Comparison of ENCODE assay signal across 10 mouse cellular contexts in genomic region chr2:152409781-152410180, GRCm38 (mm10). TPM values are rescaled to one million over a fixed set of nuclear protein-coding genes. Genes with fewer than 3 reads are reported as not detected.
DNase-seq lines count a peak whose midpoint lies in the region; ATAC-seq and TF ChIP-seq lines count a peak whose summit lies in the region.
"Had no signal": no experiment of that assay in that cellular context is flagged by ENCODE, and none has a peak within 500 bp of the region (broad histone marks: within the 10 kb centered on the region; RNA-seq: fewer than 3 reads in every experiment).

No protein-coding gene starts in this region.

- H3K27me3 ChIP-seq in hindbrain, embryonic 10.5 days (ENCODE audit: insufficient read depth, poor library complexity, severe bottlenecking), result no peaks in the 10 kb centered on the region
- no peaks in the 10 kb centered on the region for H3K27me3 ChIP-seq in hindbrain, postnatal 0 days (ENCODE audit: insufficient read depth, low read length)
- H3K27me3 ChIP-seq in neural tube, embryonic 11.5 days (ENCODE audit: control insufficient read depth, insufficient read depth, low read length), result no peaks in the 10 kb centered on the region
- H3K27me3 ChIP-seq in limb, embryonic 11.5 days (ENCODE audit: control insufficient read depth, insufficient read depth, low read length), result no peaks in the 10 kb centered on the region

- peak overlapping the region; percentile 100 for H3K27ac ChIP-seq in hindbrain, embryonic 10.5 days
- H3K27ac ChIP-seq in hindbrain, postnatal 0 days, result no peak overlapping the region
- 0 out of 2 replicates have a peak overlapping the region, but pooled peaks have one; percentile 91 for H3K27ac ChIP-seq in neural tube, embryonic 11.5 days (ENCODE audit: low read depth, low read length)
- H3K27ac ChIP-seq in limb, embryonic 11.5 days (replicated peaks; ENCODE audit: low read depth, low read length), result peak overlapping the region; percentile 98

- TF ChIP-seq CTCF in hindbrain, postnatal 0 days (IDR thresholded peaks at IDR 0.05; ENCODE audit: low read depth), result no peak

- H3K36me3 ChIP-seq in hindbrain, embryonic 10.5 days, result 0 out of 2 replicates have a peak, but pooled peaks cover 4% of the 10 kb centered on the region
- H3K36me3 ChIP-seq in hindbrain, postnatal 0 days (ENCODE audit: insufficient read depth, low read length), result no peaks in the 10 kb centered on the region
- no peaks in the 10 kb centered on the region for H3K36me3 ChIP-seq in neural tube, embryonic 11.5 days (ENCODE audit: control insufficient read depth, insufficient read depth, low read length)
- no peaks in the 10 kb centered on the region for H3K36me3 ChIP-seq in limb, embryonic 11.5 days (ENCODE audit: control insufficient read depth, insufficient read depth, low read length)

- no peak for ATAC-seq in hindbrain, postnatal 0 days
- ATAC-seq in neural tube, embryonic 11.5 days (ENCODE audit: insufficient read depth, low FRiP score, low TSS enrichment), result no peak
- no peak for ATAC-seq in limb, embryonic 11.5 days (ENCODE audit: insufficient number of reproducible peaks, low FRiP score, low TSS enrichment, low read depth)
- ATAC-seq in monocyte, adult 5-6 weeks (replicated peaks; ENCODE audit: insufficient number of reproducible peaks, low FRiP score, low TSS enrichment, poor library complexity, severe bottlenecking), result no peak

- H3K9me3 ChIP-seq in hindbrain, embryonic 10.5 days, result no peaks in the 10 kb centered on the region
- H3K9me3 ChIP-seq in hindbrain, postnatal 0 days (ENCODE audit: low read length), result no peaks in the 10 kb centered on the region
- no peaks in the 10 kb centered on the region for H3K9me3 ChIP-seq in neural tube, embryonic 11.5 days (ENCODE audit: control insufficient read depth, low read length)
- no peaks in the 10 kb centered on the region for H3K9me3 ChIP-seq in limb, embryonic 11.5 days (ENCODE audit: control insufficient read depth, low read length)

- no peak overlapping the region for H3K4me2 ChIP-seq in hindbrain, postnatal 0 days (ENCODE audit: low read depth, low read length)
- H3K4me2 ChIP-seq in neural tube, embryonic 11.5 days (ENCODE audit: low read depth), result no peak overlapping the region
- H3K4me2 ChIP-seq in limb, embryonic 11.5 days (ENCODE audit: low read depth, severe bottlenecking), result no peak overlapping the region

- H3K4me1 ChIP-seq in hindbrain, embryonic 10.5 days (replicated peaks), result peaks cover 61% of the 10 kb centered on the region
- H3K4me1 ChIP-seq in hindbrain, postnatal 0 days (ENCODE audit: insufficient read depth, low read length), result peaks cover 19% of the 10 kb centered on the region
- H3K4me1 ChIP-seq in neural tube, embryonic 11.5 days (ENCODE audit: control insufficient read depth, insufficient read depth, low read length), result peaks cover 21% of the 10 kb centered on the region
- peaks cover 30% of the 10 kb centered on the region for H3K4me1 ChIP-seq in limb, embryonic 11.5 days (ENCODE audit: control insufficient read depth, insufficient read depth, low read length)

- no peak for DNase-seq in hindbrain, embryonic 10.5 days (ENCODE audit: low spot score)
- DNase-seq in hindbrain, postnatal 0 days (ENCODE audit: low spot score), result no peak
- no peak for DNase-seq in neural tube, embryonic 11.5 days (ENCODE audit: low spot score)
- no peak for DNase-seq in neural tube, embryonic 10.5 days (ENCODE audit: extremely low spot score, low spot score)
- DNase-seq in limb, embryonic 11.5 days (ENCODE audit: low spot score), result no peak
- no peak for DNase-seq in left cerebral cortex, postnatal 4 days
- DNase-seq: adrenal gland, postnatal 25 days; cerebellum, postnatal 36 days had no signal

- H3K4me3 ChIP-seq in hindbrain, embryonic 10.5 days, result peak overlapping the region; percentile 97; the same call in 1 of the 2 replicates
- H3K4me3 ChIP-seq in hindbrain, postnatal 0 days (ENCODE audit: low read length), result no peak overlapping the region
- no peak overlapping the region for H3K4me3 ChIP-seq in neural tube, embryonic 11.5 days (ENCODE audit: low read depth, low read length)
- no peak overlapping the region for H3K4me3 ChIP-seq in limb, embryonic 11.5 days (ENCODE audit: low read depth, low read length)

- WGBS in hindbrain, embryonic 10.5 days, result 77% methylated on average over 6 of the region's 6 CpGs
- 77% methylated on average over 6 of the region's 6 CpGs for WGBS in hindbrain, postnatal 0 days
- WGBS in neural tube, embryonic 11.5 days, result 84% methylated on average over 6 of the region's 6 CpGs
- WGBS in limb, embryonic 11.5 days, result 82% methylated on average over 6 of the region's 6 CpGs

- no peak overlapping the region for H3K9ac ChIP-seq in hindbrain, postnatal 0 days (replicated peaks; ENCODE audit: low read length)
- H3K9ac ChIP-seq in neural tube, embryonic 11.5 days (ENCODE audit: low read length), result no peak overlapping the region
- no peak overlapping the region for H3K9ac ChIP-seq in limb, embryonic 11.5 days (ENCODE audit: low read length)

- intact Hi-C loops in left cerebral cortex, postnatal 4 days (cut with DNase I), result no loop called here

RNA-seq across cellular contexts. Expression of gene Zcchc3, which starts 5.0 kb away (rescaled TPM):
- 45.9 and 47.9 TPM in 2 replicates for polyA plus RNA-seq in hindbrain, embryonic 10.5 days (2016; fragmentation: Nextera tagmentation; extraction: Ambion mirVana)
- total RNA-seq in hindbrain, postnatal 0 days (2014; rRNA removed), result 17.4 TPM in 2 replicates
- polyA plus RNA-seq in hindbrain, postnatal 0 days (2015; fragmentation: Nextera tagmentation; extraction: Ambion mirVana), result 15.8 and 16.1 TPM in 2 replicates
- polyA plus RNA-seq in neural tube, embryonic 11.5 days (2014; fragmentation: Nextera tagmentation; extraction: Ambion mirVana), result 52.7 and 55.2 TPM in 2 replicates
- polyA plus RNA-seq in limb, embryonic 11.5 days (2014; fragmentation: Nextera tagmentation; extraction: Ambion mirVana), result 69.4 and 75.8 TPM in 2 replicates
- 10 to 100 TPM; 12.5 to 13.8 TPM for total RNA-seq in left cerebral cortex, postnatal 4 days (2021)
- total RNA-seq in monocyte, adult 5-6 weeks (2017), result 0.10 to 0.75 TPM in 2 of 3 replicates, not detected in the other

RNA-seq across cellular contexts. Expression of gene 6820408C15Rik, which starts 5.6 kb away (rescaled TPM):
- polyA plus RNA-seq in hindbrain, embryonic 10.5 days (2016; fragmentation: Nextera tagmentation; extraction: Ambion mirVana), result 1.3 and 3.3 TPM in 2 replicates
- 2.3 and 3.9 TPM in 2 replicates for total RNA-seq in hindbrain, postnatal 0 days (2014; rRNA removed)
- polyA plus RNA-seq in hindbrain, postnatal 0 days (2015; fragmentation: Nextera tagmentation; extraction: Ambion mirVana), result 3.6 and 4.0 TPM in 2 replicates
- polyA plus RNA-seq in neural tube, embryonic 11.5 days (2014; fragmentation: Nextera tagmentation; extraction: Ambion mirVana), result 0.22 and 0.52 TPM in 2 replicates
- 0.15 and 0.54 TPM in 2 replicates for polyA plus RNA-seq in limb, embryonic 11.5 days (2014; fragmentation: Nextera tagmentation; extraction: Ambion mirVana)
- 1 to 10 TPM; 2.6 to 3.1 TPM for total RNA-seq in left cerebral cortex, postnatal 4 days (2021)
- not detected in 3 replicates for total RNA-seq in monocyte, adult 5-6 weeks (2017)
- total RNA-seq: adrenal gland, postnatal 25 days had no signal

RNA-seq across cellular contexts. Expression of gene Sox12, which starts 11.9 kb away (rescaled TPM):
- polyA plus RNA-seq in hindbrain, embryonic 10.5 days (2016; fragmentation: Nextera tagmentation; extraction: Ambion mirVana), result 9.5 and 11.1 TPM in 2 replicates
- 49.7 and 50.2 TPM in 2 replicates for total RNA-seq in hindbrain, postnatal 0 days (2014; rRNA removed)
- polyA plus RNA-seq in hindbrain, postnatal 0 days (2015; fragmentation: Nextera tagmentation; extraction: Ambion mirVana), result 9.7 and 10.1 TPM in 2 replicates
- polyA plus RNA-seq in neural tube, embryonic 11.5 days (2014; fragmentation: Nextera tagmentation; extraction: Ambion mirVana), result 19.1 and 21.4 TPM in 2 replicates
- 21.1 and 21.8 TPM in 2 replicates for polyA plus RNA-seq in limb, embryonic 11.5 days (2014; fragmentation: Nextera tagmentation; extraction: Ambion mirVana)
- 100 to 1,000 TPM; 102 to 105 TPM for total RNA-seq in left cerebral cortex, postnatal 4 days (2021)
- 0.10 to 0.43 TPM in 2 of 3 replicates, not detected in the other for total RNA-seq in monocyte, adult 5-6 weeks (2017)

RNA-seq across cellular contexts. Expression of gene Nrsn2, which starts 33.3 kb away (rescaled TPM):
- polyA plus RNA-seq in hindbrain, embryonic 10.5 days (2016; fragmentation: Nextera tagmentation; extraction: Ambion mirVana), result 1.4 and 5.1 TPM in 2 replicates
- total RNA-seq in hindbrain, postnatal 0 days (2014; rRNA removed), result 64.5 and 72.2 TPM in 2 replicates
- polyA plus RNA-seq in hindbrain, postnatal 0 days (2015; fragmentation: Nextera tagmentation; extraction: Ambion mirVana), result 83.8 and 91.3 TPM in 2 replicates
- polyA plus RNA-seq in neural tube, embryonic 11.5 days (2014; fragmentation: Nextera tagmentation; extraction: Ambion mirVana), result 7.6 TPM in 2 replicates
- 1.8 and 2.2 TPM in 2 replicates for polyA plus RNA-seq in limb, embryonic 11.5 days (2014; fragmentation: Nextera tagmentation; extraction: Ambion mirVana)
- 10 to 100 TPM; 18.7 to 27.1 TPM for total RNA-seq in left cerebral cortex, postnatal 4 days (2021)
- not detected in 3 replicates for total RNA-seq in monocyte, adult 5-6 weeks (2017)

RNA-seq across cellular contexts. Expression of gene Defb23, which starts 54.6 kb away (rescaled TPM):
- polyA plus RNA-seq in hindbrain, embryonic 10.5 days (2016; fragmentation: Nextera tagmentation; extraction: Ambion mirVana), result not detected in 2 replicates
- total RNA-seq in hindbrain, postnatal 0 days (2014; rRNA removed), result not detected in 2 replicates
- polyA plus RNA-seq in hindbrain, postnatal 0 days (2015; fragmentation: Nextera tagmentation; extraction: Ambion mirVana), result not detected in 2 replicates
- not detected in 2 replicates for polyA plus RNA-seq in neural tube, embryonic 11.5 days (2014; fragmentation: Nextera tagmentation; extraction: Ambion mirVana)
- not detected in 2 replicates for polyA plus RNA-seq in limb, embryonic 11.5 days (2014; fragmentation: Nextera tagmentation; extraction: Ambion mirVana)
- total RNA-seq in left cerebral cortex, postnatal 4 days (2021), result not detected
- not detected in 3 replicates for total RNA-seq in monocyte, adult 5-6 weeks (2017)
- total RNA-seq: adrenal gland, postnatal 25 days; left cerebral cortex, postnatal 25 days had no signal
